Mouse (Mus musculus) left cerebral cortex, adult 11 months (tissue): ENCODE data around the gene Dhx40.

Source experiments
- DNase-seq: peaks from one replicate; pipeline ENCODE4 v3.0.0; 2022; ENCODE audit warnings: low spot score

Gene Dhx40

GRCm38 (mm10) chr11:86807505-86807989 is at the start of gene Dhx40:
Gene Dhx40, minus strand, starts transcription at chr11:86807746.
- peak; percentile 90 for DNase-seq

GRCm38 (mm10) chr11:86855639-86856425 is 48.3 kb upstream of the Dhx40 start:
- no peak for DNase-seq

GRCm38 (mm10) chr11:86853081-86853480 is 45.5 kb upstream of the Dhx40 start:
- DNase-seq = no peak

GRCm38 (mm10) chr11:86852534-86853054 is 45.0 kb upstream of the Dhx40 start:
- DNase-seq = no peak

GRCm38 (mm10) chr11:86851714-86852533 is 44.4 kb upstream of the Dhx40 start:
- DNase-seq = no peak

GRCm38 (mm10) chr11:86851234-86851671 is 43.7 kb upstream of the Dhx40 start:
- DNase-seq = no peak

GRCm38 (mm10) chr11:86843831-86844230 is 36.3 kb upstream of the Dhx40 start:
- DNase-seq = no peak

- no peak for DNase-seq
Observed at GRCm38 (mm10) chr11:86841261-86841660, 33.7 kb upstream of the Dhx40 start.

- no peak for DNase-seq
Observed at GRCm38 (mm10) chr11:86840511-86841154, 33.1 kb upstream of the Dhx40 start.

- DNase-seq = no peak
Observed at GRCm38 (mm10) chr11:86839716-86840447, 32.3 kb upstream of the Dhx40 start.

GRCm38 (mm10) chr11:86838792-86839191 is 31.2 kb upstream of the Dhx40 start:
- DNase-seq = no peak

GRCm38 (mm10) chr11:86836366-86836765 is 28.8 kb upstream of the Dhx40 start:
- no peak for DNase-seq

- no peak for DNase-seq
Observed at GRCm38 (mm10) chr11:86834628-86835338, 27.2 kb upstream of the Dhx40 start.

GRCm38 (mm10) chr11:86834050-86834449 is 26.5 kb upstream of the Dhx40 start:
- DNase-seq = no peak

- no peak for DNase-seq
Observed at GRCm38 (mm10) chr11:86833153-86833552, 25.6 kb upstream of the Dhx40 start.

GRCm38 (mm10) chr11:86828396-86828795 is 20.9 kb upstream of the Dhx40 start:
- DNase-seq = no peak

- DNase-seq = no peak
Observed at GRCm38 (mm10) chr11:86827476-86828245, 20.1 kb upstream of the Dhx40 start.

- no peak for DNase-seq
Observed at GRCm38 (mm10) chr11:86824433-86824832, 16.9 kb upstream of the Dhx40 start.

- DNase-seq = no peak
Observed at GRCm38 (mm10) chr11:86822531-86822930, 15.0 kb upstream of the Dhx40 start.

- DNase-seq = no peak
Observed at GRCm38 (mm10) chr11:86819536-86819935, 12.0 kb upstream of the Dhx40 start.
